Mouse (Mus musculus) macrophage (primary cell): ENCODE results near the gene Egfem1. TPM values are rescaled to one million over a fixed set of nuclear protein-coding genes. Genes with fewer than 3 reads are reported as not detected.

Experiments used
- H3K27ac ChIP-seq: fragments of 350-480 bp; formaldehyde crosslinking; 2 replicates; pipeline ENCODE4 v1.9.0; 2021
- H3K36me3 ChIP-seq: fragments of 350-480 bp; formaldehyde crosslinking; 2 replicates; pipeline ENCODE4 v1.9.0; 2021; ENCODE audit errors: inconsistent target
- H3K4me3 ChIP-seq: fragments of 350-480 bp; formaldehyde crosslinking; 2 replicates; pipeline ENCODE4 v1.9.0; 2021; ENCODE audit errors: inconsistent target
- H3K79me2 ChIP-seq: fragments of 350-480 bp; formaldehyde crosslinking; 2 replicates; pipeline ENCODE4 v1.9.0; 2021; ENCODE audit errors: inconsistent target
- WGBS: methylation state at CpG from one replicate; pipeline ENCODE4 v1.1.7; 2026; ENCODE audit warnings: inconsistent platforms; ENCODE audit not compliant: missing documents; 5-methylcytosine and 5-hydroxymethylcytosine counted together
- polyA plus RNA-seq: library from polyadenylated mRNA; stranded (reverse); fragments of 250-400 nt; gene quantifications from 3 replicates; pipeline ENCODE4 v1.2.4, GENCODE M21; 2018; ENCODE audit warnings: inconsistent platforms

Egfem1 gene
- polyA plus RNA-seq, 1 experiment from 2014 or later = not detected

- H3K36me3 ChIP-seq = no peaks in the 10 kb centered on the region
- 86% methylated on average over 7 of the region's 7 CpGs for WGBS
- H3K79me2 ChIP-seq = no peaks in the 10 kb centered on the region
- H3K27ac ChIP-seq = no peak overlapping the region
- no peak overlapping the region for H3K4me3 ChIP-seq
Observed at GRCm38 (mm10) chr3:29183615-29184198, 101.9 kb downstream of the Egfem1 start.

- H3K4me3 ChIP-seq = no peak overlapping the region
- 93% methylated on average over 7 of the region's 7 CpGs for WGBS
- no peak overlapping the region for H3K27ac ChIP-seq
- H3K36me3 ChIP-seq = no peaks in the 10 kb centered on the region
- no peaks in the 10 kb centered on the region for H3K79me2 ChIP-seq
Observed at GRCm38 (mm10) chr3:29184486-29185241, 102.8 kb downstream of the Egfem1 start.

DNA sequence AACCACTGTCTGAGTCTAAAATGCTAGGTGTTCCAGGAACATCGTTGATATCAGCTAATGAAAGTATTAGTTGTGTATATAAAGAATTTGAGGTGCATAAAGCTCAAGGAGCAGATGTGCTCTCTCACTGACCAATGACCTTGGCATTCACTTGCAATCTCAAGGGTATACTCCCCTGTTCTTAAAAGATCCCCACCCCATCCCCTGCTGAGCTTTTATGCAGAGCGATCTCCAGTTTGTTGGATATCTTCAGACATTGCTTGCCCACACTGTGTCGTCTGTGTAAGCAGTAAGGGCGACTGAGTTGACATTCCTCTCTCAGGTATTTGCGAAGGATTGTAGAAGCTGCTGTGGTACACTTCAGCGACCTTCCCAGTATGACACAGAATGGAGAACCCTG is 108.4 kb downstream of the Egfem1 start:
- 78% methylated on average over 6 of the region's 6 CpGs for WGBS
- no peak overlapping the region for H3K27ac ChIP-seq
- no peaks in the 10 kb centered on the region for H3K36me3 ChIP-seq
- H3K4me3 ChIP-seq = no peak overlapping the region
- no peaks in the 10 kb centered on the region for H3K79me2 ChIP-seq

DNA sequence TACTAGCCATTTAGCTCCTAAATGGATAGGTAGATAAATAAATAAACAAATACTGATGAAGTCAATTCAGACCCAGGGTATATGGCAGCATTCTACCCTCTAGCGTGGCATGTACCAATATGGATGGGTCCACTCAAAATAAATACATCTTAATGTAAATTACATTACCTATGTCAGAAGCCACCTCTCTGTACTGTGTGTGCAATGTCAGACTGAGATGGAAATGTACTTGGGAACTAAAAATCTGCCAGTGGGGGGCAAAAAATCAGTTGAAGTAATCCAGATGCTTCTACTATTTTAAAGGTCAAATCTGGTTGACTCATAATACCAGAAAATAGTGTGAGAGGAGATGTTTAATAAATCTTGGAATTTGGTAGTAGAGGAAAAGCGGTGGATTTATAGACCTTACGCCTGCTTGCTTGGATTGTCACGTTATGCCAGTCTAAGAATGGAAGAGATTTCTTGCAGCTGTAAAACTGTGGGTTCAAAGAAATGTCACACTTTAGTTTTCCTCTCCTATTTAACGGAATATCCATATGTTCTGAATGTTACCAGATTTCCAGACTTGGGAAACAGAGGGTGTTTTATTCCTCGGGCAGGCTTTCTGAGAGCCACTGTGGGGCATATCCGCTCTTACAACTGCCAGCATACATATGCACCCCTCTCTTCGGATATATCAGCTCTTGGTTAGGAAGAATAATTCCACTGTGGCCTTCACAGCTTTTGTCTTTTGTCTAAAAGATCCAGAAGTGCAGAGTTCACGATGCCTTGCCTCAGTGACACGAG is 116.1 kb downstream of the Egfem1 start:
- no peak overlapping the region for H3K4me3 ChIP-seq

DNA sequence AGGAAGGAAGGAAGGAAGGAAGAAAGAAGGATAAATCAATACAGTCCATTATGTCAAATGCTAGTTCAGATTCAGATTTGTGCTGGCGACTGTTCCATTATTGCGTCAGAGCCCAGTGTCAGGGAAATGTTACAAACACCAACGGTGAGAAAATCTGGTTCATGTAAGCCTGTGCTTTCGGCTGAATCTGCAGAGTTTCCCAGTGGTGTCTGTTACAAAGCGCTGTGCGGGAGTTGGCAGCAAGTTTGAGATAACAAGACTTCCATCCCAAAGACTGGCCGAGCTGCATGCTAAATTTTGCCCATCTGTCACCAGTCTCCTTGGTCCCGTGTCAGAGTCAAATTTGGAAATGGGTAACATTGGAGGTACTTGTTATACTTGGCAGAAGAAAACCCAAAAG is 118.8 kb downstream of the Egfem1 start:
- 86% methylated on average over 8 of the region's 8 CpGs for WGBS
- H3K4me3 ChIP-seq = no peak overlapping the region
- no peaks in the 10 kb centered on the region for H3K36me3 ChIP-seq
- H3K27ac ChIP-seq = no peak overlapping the region
- no peaks in the 10 kb centered on the region for H3K79me2 ChIP-seq

More for the DNA sequence above, 116.1 kb downstream of the Egfem1 start:
- no peak overlapping the region for H3K27ac ChIP-seq
- H3K36me3 ChIP-seq = no peaks in the 10 kb centered on the region
- no peaks in the 10 kb centered on the region for H3K79me2 ChIP-seq
- 88% methylated on average over 10 of the region's 10 CpGs for WGBS

GRCm38 (mm10) chr3:29202536-29202935 is 120.7 kb downstream of the Egfem1 start:
- no peak overlapping the region for H3K27ac ChIP-seq
- H3K36me3 ChIP-seq = no peaks in the 10 kb centered on the region
- no peaks in the 10 kb centered on the region for H3K79me2 ChIP-seq
- H3K4me3 ChIP-seq = no peak overlapping the region
- WGBS = 95% methylated on average over 6 of the region's 6 CpGs

DNA sequence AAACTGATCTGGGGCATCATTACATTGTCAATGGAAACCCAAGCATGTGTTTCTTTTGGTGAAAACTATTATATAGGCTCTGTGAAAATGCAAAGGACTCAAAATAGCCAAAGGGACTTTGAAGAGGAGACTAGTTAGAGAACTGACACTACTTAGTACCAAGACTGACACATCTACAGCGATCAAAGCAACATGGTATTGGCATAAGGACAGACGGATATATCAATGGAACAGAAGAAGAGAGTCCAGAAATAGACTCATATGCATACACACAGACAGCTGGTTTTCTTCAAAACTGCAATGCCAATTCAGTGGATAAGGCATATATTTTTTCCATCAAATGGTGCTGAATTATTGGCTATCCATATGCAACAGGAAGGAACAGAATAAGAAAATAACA is 140.6 kb downstream of the Egfem1 start:
- WGBS = 88% methylated on average over 2 of the region's 2 CpGs

GRCm38 (mm10) chr3:29229712-29230111 is 147.9 kb downstream of the Egfem1 start:
- Histone ChIP-seq H3K36me3 (no peaks in the 10 kb centered on the region), H3K79me2 (no peaks in the 10 kb centered on the region), H3K4me3 (no peak overlapping the region), H3K27ac (no peak overlapping the region)
- WGBS = 76% methylated on average over 2 of the region's 2 CpGs

More for the DNA sequence above, 140.6 kb downstream of the Egfem1 start:
- Histone ChIP-seq H3K36me3 (no peaks in the 10 kb centered on the region), H3K79me2 (no peaks in the 10 kb centered on the region), H3K4me3 (no peak overlapping the region), H3K27ac (no peak overlapping the region)

- Histone ChIP-seq H3K79me2 (no peaks in the 10 kb centered on the region), H3K27ac (no peak overlapping the region), H3K4me3 (no peak overlapping the region), H3K36me3 (no peaks in the 10 kb centered on the region)
- 83% methylated on average over 4 of the region's 4 CpGs for WGBS
Observed at GRCm38 (mm10) chr3:29235477-29235876, 153.7 kb downstream of the Egfem1 start.

- no peak overlapping the region for H3K4me3 ChIP-seq
- H3K79me2 ChIP-seq = no peaks in the 10 kb centered on the region
- 90% methylated on average over 5 of the region's 5 CpGs for WGBS
- H3K27ac ChIP-seq = no peak overlapping the region
- H3K36me3 ChIP-seq = no peaks in the 10 kb centered on the region
Observed at GRCm38 (mm10) chr3:29236517-29236916, 154.7 kb downstream of the Egfem1 start.

DNA sequence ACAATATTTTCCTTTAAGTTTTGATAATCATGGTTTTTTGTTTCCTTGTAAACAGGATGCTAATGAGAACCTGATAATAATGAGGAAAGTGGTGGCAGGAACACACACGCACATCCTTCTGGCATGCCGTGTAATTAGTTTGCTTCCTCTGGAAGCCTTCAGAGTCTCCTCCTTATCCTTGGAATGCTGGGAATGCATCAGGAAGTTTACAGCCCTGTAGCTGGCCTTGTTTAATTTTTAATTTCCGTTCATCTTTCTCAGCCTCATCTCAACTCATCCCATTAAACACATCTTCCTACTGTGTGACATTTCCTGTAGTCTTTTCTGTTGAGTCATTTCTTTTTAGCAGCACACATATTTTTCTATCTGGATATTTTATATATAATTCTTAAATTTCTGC is 161.8 kb downstream of the Egfem1 start:
- WGBS = 61% methylated on average over 3 of the region's 3 CpGs
- Histone ChIP-seq H3K27ac (no peak overlapping the region), H3K36me3 (no peaks in the 10 kb centered on the region)

DNA sequence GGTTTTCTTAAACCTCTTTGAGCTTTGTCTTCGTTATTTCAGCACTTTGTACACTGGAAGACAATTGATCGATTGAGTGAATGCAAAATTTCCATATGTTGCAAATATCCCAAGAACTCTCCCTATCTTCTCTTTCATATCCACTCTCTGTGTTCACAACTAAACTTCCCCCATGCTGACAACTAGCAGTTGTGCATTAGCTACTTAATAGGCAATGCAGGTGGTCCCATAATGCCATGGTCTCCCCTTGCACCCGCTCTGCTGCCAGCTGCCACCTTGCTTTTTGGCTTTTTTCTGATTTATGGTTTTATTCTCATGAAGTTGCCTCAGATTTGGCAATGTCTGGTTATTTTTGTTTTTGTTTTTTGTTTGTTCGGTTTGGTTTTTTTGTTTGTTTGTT is 209.8 kb downstream of the Egfem1 start:
- Histone ChIP-seq H3K79me2 (no peaks in the 10 kb centered on the region), H3K27ac (no peak overlapping the region), H3K4me3 (no peak overlapping the region), H3K36me3 (no peaks in the 10 kb centered on the region)
- WGBS = 83% methylated on average over 4 of the region's 4 CpGs

More for the DNA sequence above, 161.8 kb downstream of the Egfem1 start:
- Histone ChIP-seq H3K79me2 (no peaks in the 10 kb centered on the region), H3K4me3 (no peak overlapping the region)

DNA sequence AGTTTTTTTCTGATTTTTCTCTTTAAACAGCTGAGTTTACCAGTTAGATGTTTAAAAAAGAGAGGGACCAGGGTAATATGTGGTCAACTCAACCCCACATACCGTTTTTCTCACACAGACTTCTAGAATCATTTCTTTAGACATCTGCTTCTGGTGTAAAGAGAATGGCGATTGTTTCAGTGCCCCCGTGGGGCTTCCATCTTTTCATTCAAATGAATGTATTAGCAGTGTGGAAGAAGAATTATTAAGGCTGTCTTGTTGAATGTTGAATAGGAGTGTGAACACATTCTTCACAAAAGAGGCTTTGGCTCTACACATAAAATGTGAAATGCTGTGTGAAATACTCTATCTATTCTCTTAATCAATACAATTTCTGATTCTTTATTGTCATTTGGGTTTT is 210.4 kb downstream of the Egfem1 start:
- Histone ChIP-seq H3K27ac (no peak overlapping the region), H3K79me2 (no peaks in the 10 kb centered on the region), H3K36me3 (no peaks in the 10 kb centered on the region), H3K4me3 (no peak overlapping the region)
- WGBS = 72% methylated on average over 3 of the region's 3 CpGs

DNA sequence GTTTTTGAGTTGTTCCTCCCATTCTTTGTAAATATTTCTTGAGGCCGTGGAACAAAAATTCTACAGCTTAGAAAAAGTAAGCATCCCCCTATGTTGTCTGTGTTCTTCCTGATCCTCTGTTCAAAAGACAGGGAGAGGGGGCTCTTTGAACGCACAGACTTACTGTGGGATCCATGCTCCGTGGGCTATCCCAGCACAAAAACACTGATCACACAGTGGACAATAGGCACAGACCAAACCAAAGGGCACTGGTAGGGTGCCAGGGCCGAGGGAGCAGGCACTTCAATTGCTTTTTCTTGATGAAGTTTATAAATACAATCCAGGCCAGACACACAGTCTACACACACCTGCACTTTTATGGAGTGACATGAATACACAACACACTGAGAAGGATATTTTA is 211.4 kb downstream of the Egfem1 start:
- WGBS = 81% methylated on average over 4 of the region's 4 CpGs
- no peak overlapping the region for H3K4me3 ChIP-seq
- H3K79me2 ChIP-seq = no peaks in the 10 kb centered on the region
- H3K36me3 ChIP-seq = no peaks in the 10 kb centered on the region
- H3K27ac ChIP-seq = no peak overlapping the region

GRCm38 (mm10) chr3:29342223-29342791 is 260.5 kb downstream of the Egfem1 start:
- WGBS = 64% methylated on average over 3 of the region's 3 CpGs
- Histone ChIP-seq H3K79me2 (no peaks in the 10 kb centered on the region), H3K4me3 (no peak overlapping the region), H3K27ac (no peak overlapping the region), H3K36me3 (no peaks in the 10 kb centered on the region)
